Mouse (Mus musculus) liver, adult 2 months (tissue): ENCODE data around the gene Msrb3.

Experiments
- CTCF ChIP-seq: fragments of 200-500 bp; IDR thresholded peaks from 2 replicates; pipeline ENCODE4 v1.5.1; 2011; ENCODE audit warnings: low read depth, low read length, control low read depth
- POLR2A ChIP-seq: fragments of 200-500 bp; IDR thresholded peaks from 2 replicates; pipeline ENCODE4 v1.6.1; 2011; ENCODE audit warnings: low read length, control low read depth; ENCODE audit not compliant: insufficient read depth; ENCODE audit errors: extremely low read depth

DNA sequence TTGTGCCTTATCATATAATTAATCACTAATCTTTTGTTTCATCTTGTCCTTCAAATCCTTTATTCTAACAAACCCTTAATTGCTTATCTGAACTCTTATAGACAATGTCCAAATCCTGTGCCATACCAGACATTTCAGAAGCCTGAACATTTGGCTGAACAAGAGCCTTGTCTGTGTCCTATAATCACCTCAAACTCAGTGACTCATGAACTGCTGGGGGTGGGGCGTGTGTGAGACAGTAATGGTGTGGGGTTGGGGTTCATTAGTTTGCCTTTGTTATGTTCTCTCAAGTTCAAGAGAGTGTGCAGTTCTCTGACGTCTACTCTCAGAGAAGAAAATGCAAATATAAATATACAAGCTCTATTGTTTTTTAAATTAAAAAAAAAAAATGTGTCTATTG, 22.6 kb upstream of the Msrb3 start:
- TF ChIP-seq CTCF (no peak), POLR2A (no peak)
